Comparison of ENCODE assay signal across 9 mouse cellular contexts in the genomic region with DNA sequence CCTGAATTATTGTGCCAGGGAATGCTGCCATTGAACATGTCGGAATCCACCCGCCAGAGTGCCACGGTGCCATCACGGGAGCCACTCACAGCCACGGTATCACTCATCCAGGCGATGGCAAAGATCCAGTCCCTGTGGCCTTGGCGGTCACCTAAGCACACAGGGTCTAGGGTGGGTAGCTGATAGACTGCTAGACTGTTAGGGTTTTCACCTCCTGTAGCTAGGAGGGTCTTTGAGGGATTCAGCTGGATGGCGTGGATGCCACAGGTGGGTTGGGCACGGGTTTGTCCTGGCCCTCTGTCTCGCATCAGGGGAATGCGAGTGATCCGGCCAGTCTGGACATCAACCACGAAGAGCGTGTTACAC. TPM values are rescaled to one million over a fixed set of nuclear protein-coding genes. Genes with fewer than 3 reads are reported as not detected.
A peak's percentile ranks its signal among the peaks of the same experiment; 100 is the strongest.
DNase-seq lines count a peak whose midpoint lies in the region; ATAC-seq lines count a peak whose summit lies in the region.
"Had no signal": no experiment of that assay in that cellular context is flagged by ENCODE, and none has a peak within 500 bp of the region (broad histone marks: within the 10 kb centered on the region; RNA-seq: fewer than 3 reads in every experiment).

No protein-coding gene starts in this region.

- H3K36me3 ChIP-seq in heart, embryonic 12.5 days: no peaks in the 10 kb centered on the region
- no peaks in the 10 kb centered on the region for H3K36me3 ChIP-seq in hindbrain, embryonic 12.5 days
- no peaks in the 10 kb centered on the region for H3K36me3 ChIP-seq in midbrain, embryonic 12.5 days

- H3K9me3 ChIP-seq in heart, embryonic 12.5 days (replicated peaks): no peaks in the 10 kb centered on the region
- H3K9me3 ChIP-seq in hindbrain, embryonic 12.5 days (replicated peaks): no peaks in the 10 kb centered on the region; the same call in 1 of the 2 replicates
- no peaks in the 10 kb centered on the region for H3K9me3 ChIP-seq in midbrain, embryonic 12.5 days

- peak overlapping the region; percentile 65 for H3K9ac ChIP-seq in heart, embryonic 12.5 days
- no peak overlapping the region for H3K9ac ChIP-seq in hindbrain, embryonic 12.5 days
- no peak overlapping the region for H3K9ac ChIP-seq in midbrain, embryonic 12.5 days (replicated peaks)

- H3K4me1 ChIP-seq in heart, embryonic 12.5 days (replicated peaks): no peaks in the 10 kb centered on the region
- no peaks in the 10 kb centered on the region for H3K4me1 ChIP-seq in hindbrain, embryonic 12.5 days
- H3K4me1 ChIP-seq in midbrain, embryonic 12.5 days: no peaks in the 10 kb centered on the region

- no peak overlapping the region for H3K27ac ChIP-seq in heart, embryonic 12.5 days (ENCODE audit: poor library complexity, severe bottlenecking)
- no peak overlapping the region for H3K27ac ChIP-seq in hindbrain, embryonic 12.5 days
- H3K27ac ChIP-seq in midbrain, embryonic 12.5 days (replicated peaks): no peak overlapping the region

- H3K27me3 ChIP-seq in heart, embryonic 12.5 days (replicated peaks): no peaks in the 10 kb centered on the region
- H3K27me3 ChIP-seq in hindbrain, embryonic 12.5 days: no peaks in the 10 kb centered on the region
- no peaks in the 10 kb centered on the region for H3K27me3 ChIP-seq in midbrain, embryonic 12.5 days

- no peak for ATAC-seq in heart, embryonic 12.5 days (ENCODE audit: insufficient number of reproducible peaks, low FRiP score)
- ATAC-seq in hindbrain, embryonic 12.5 days (ENCODE audit: low FRiP score): no peak
- peak; percentile 27; the same call in 1 of the 2 replicates for ATAC-seq in midbrain, embryonic 12.5 days (ENCODE audit: low FRiP score, low read depth)

- no peak for DNase-seq in heart, postnatal 14 days
- peak; percentile 6 for DNase-seq in ZHBTc4 (ENCODE audit: low read depth, low spot score)
- no peak for DNase-seq in thymus, postnatal 36 days
- no peak for DNase-seq in urinary bladder, adult 18-20 months (ENCODE audit: low spot score in 2 of 2)
- DNase-seq in cerebellum, adult 9-10 months: no peak
- DNase-seq: lung, postnatal 36 days had no signal

- peak overlapping the region; percentile 81 for H3K4me2 ChIP-seq in heart, embryonic 12.5 days
- peak overlapping the region; percentile 69 for H3K4me2 ChIP-seq in hindbrain, embryonic 12.5 days (replicated peaks)
- H3K4me2 ChIP-seq in midbrain, embryonic 12.5 days (replicated peaks): peak overlapping the region; percentile 67

- peak overlapping the region; percentile 63 for H3K4me3 ChIP-seq in heart, embryonic 12.5 days
- H3K4me3 ChIP-seq in hindbrain, embryonic 12.5 days: peak overlapping the region; percentile 50
- peak overlapping the region; percentile 52 for H3K4me3 ChIP-seq in midbrain, embryonic 12.5 days

- intact Hi-C loops in heart, postnatal 14 days (cut with DNase I): no loop called here

- WGBS in heart, embryonic 12.5 days: 67% methylated on average over 14 of the region's 14 CpGs
- 79% methylated on average over 14 of the region's 14 CpGs for WGBS in hindbrain, embryonic 12.5 days
- 84% methylated on average over 14 of the region's 14 CpGs for WGBS in midbrain, embryonic 12.5 days

RNA-seq across cellular contexts. Expression of gene Dcaf12l2, which starts 0.9 kb away (rescaled TPM):
- 1.7 and 1.8 TPM in 2 replicates for polyA plus RNA-seq in heart, embryonic 12.5 days (2016; fragmentation: Nextera tagmentation; extraction: Ambion mirVana)
- total RNA-seq in heart, postnatal 14 days (2021): under 1 TPM; 0.10 TPM
- polyA plus RNA-seq in hindbrain, embryonic 12.5 days (2016; fragmentation: Nextera tagmentation; extraction: Ambion mirVana): 1.7 TPM in 2 replicates
- 1.4 and 1.7 TPM in 2 replicates for polyA plus RNA-seq in midbrain, embryonic 12.5 days (2016; fragmentation: Nextera tagmentation; extraction: Ambion mirVana)
